Comparison of ENCODE assay signal across 10 mouse cellular contexts in the genomic region with DNA sequence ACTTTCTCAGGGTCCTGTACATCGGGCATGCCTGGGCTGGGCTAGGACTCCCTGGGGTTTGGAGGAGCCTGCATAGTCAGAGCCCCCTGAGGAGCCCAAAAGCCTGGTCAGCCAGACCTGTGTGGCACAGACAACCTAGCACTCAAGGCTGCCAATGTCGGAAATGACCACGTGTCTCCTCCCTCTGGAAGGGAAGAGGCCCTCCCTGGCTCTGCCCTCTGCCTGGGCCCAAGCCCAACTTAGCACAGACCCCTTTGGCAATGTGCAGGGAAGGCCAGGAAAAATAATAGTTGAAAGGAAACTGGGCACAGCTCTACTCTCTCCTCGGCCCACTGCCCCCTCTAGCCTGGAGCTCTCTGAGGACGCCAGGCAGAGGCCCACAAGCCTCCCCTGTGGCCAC. TPM values are rescaled to one million over a fixed set of nuclear protein-coding genes. Genes with fewer than 3 reads are reported as not detected.
A peak's percentile ranks its signal among the peaks of the same experiment; 100 is the strongest.
DNase-seq lines count a peak whose midpoint lies in the region; ATAC-seq and TF ChIP-seq lines count a peak whose summit lies in the region.
"Had no signal": no experiment of that assay in that cellular context is flagged by ENCODE, and none has a peak within 500 bp of the region (broad histone marks: within the 10 kb centered on the region; RNA-seq: fewer than 3 reads in every experiment).

No protein-coding gene starts in this region.

- intact Hi-C loops in heart, postnatal 25 days (cut with DNase I), result loop anchor here (2.0 kb wide), 1 partner anchor 24 kb away; the partner anchor contains the start of gene Soga1

- peak overlapping the region; percentile 81 for H3K27ac ChIP-seq in embryonic facial prominence, embryonic 13.5 days
- H3K27ac ChIP-seq in lung, postnatal 0 days (ENCODE audit: low read length), result peak overlapping the region; percentile 83

- TF ChIP-seq EP300 in lung, postnatal 0 days (IDR thresholded peaks at IDR 0.05), result no peak

- H3K36me3 ChIP-seq in megakaryocyte, embryonic 14.5 days (replicated peaks; ENCODE audit: low read length), result peaks cover 84% of the 10 kb centered on the region
- H3K36me3 ChIP-seq in embryonic facial prominence, embryonic 13.5 days, result peaks cover 78% of the 10 kb centered on the region
- H3K36me3 ChIP-seq in lung, postnatal 0 days (ENCODE audit: insufficient read depth, low read length), result no peaks in the 10 kb centered on the region

- peaks cover 1% of the 10 kb centered on the region for H3K27me3 ChIP-seq in megakaryocyte, embryonic 14.5 days (replicated peaks)
- no peaks in the 10 kb centered on the region for H3K27me3 ChIP-seq in embryonic facial prominence, embryonic 13.5 days
- no peaks in the 10 kb centered on the region for H3K27me3 ChIP-seq in lung, postnatal 0 days (replicated peaks; ENCODE audit: insufficient read depth, low read length)

- H3K9ac ChIP-seq in embryonic facial prominence, embryonic 13.5 days, result peak overlapping the region; percentile 44; the same call in 1 of the 2 replicates
- no peak overlapping the region for H3K9ac ChIP-seq in lung, postnatal 0 days (replicated peaks; ENCODE audit: low read depth)

- ATAC-seq in megakaryocyte, adult 5-6 weeks (ENCODE audit: poor library complexity, severe bottlenecking), result no peak
- ATAC-seq in embryonic facial prominence, embryonic 13.5 days (ENCODE audit: insufficient number of reproducible peaks, insufficient read depth, low FRiP score, low TSS enrichment, low read depth), result no peak
- peak; percentile 47 for ATAC-seq in lung, postnatal 0 days

- 67% methylated on average over 5 of the region's 5 CpGs for WGBS in embryonic facial prominence, embryonic 13.5 days
- 27% methylated on average over 5 of the region's 5 CpGs for WGBS in lung, postnatal 0 days

- DNase-seq in heart, adult 11 months, result peak; percentile 96
- no peak for DNase-seq in heart, postnatal 25 days (ENCODE audit: low spot score)
- peak; percentile 49 for DNase-seq in lung, postnatal 0 days (ENCODE audit: low spot score)
- no peak for DNase-seq in ovary, postnatal 14 days (ENCODE audit: low spot score)
- DNase-seq in gastrocnemius, postnatal 10 days, result no peak

- H3K4me1 ChIP-seq in megakaryocyte, embryonic 14.5 days, result peaks cover 50% of the 10 kb centered on the region
- peaks cover 47% of the 10 kb centered on the region for H3K4me1 ChIP-seq in embryonic facial prominence, embryonic 13.5 days
- peaks cover 10% of the 10 kb centered on the region for H3K4me1 ChIP-seq in lung, postnatal 0 days (ENCODE audit: insufficient read depth, low read depth, low read length)

- H3K4me2 ChIP-seq in embryonic facial prominence, embryonic 13.5 days, result no peak overlapping the region
- no peak overlapping the region for H3K4me2 ChIP-seq in lung, postnatal 0 days (replicated peaks; ENCODE audit: low read depth, low read length)

- H3K9me3 ChIP-seq in megakaryocyte, embryonic 14.5 days, result no peaks in the 10 kb centered on the region
- H3K9me3 ChIP-seq in embryonic facial prominence, embryonic 13.5 days, result no peaks in the 10 kb centered on the region
- H3K9me3 ChIP-seq in lung, postnatal 0 days (ENCODE audit: low read length), result no peaks in the 10 kb centered on the region

- peak overlapping the region; percentile 10 for H3K4me3 ChIP-seq in megakaryocyte, embryonic 14.5 days (replicated peaks)
- no peak overlapping the region for H3K4me3 ChIP-seq in embryonic facial prominence, embryonic 13.5 days
- no peak overlapping the region for H3K4me3 ChIP-seq in lung, postnatal 0 days (ENCODE audit: low read depth, low read length)
- H3K4me3 ChIP-seq: erythroblast, embryonic 14.5 days had no signal

- no peak for TF ChIP-seq CTCF in lung, postnatal 0 days (IDR thresholded peaks at IDR 0.05)

RNA-seq across cellular contexts. Expression of gene Soga1, which starts 24.2 kb away (rescaled TPM):
- total RNA-seq in heart, postnatal 25 days (2021), result 10 to 100 TPM; 11.9 to 14.1 TPM
- 3.8 and 5.8 TPM in 2 replicates for polyA plus RNA-seq in megakaryocyte, embryonic 14.5 days (2012; ENCODE audit: insufficient read depth, low replicate concordance)
- 1.1 and 1.3 TPM in 2 replicates for total RNA-seq in megakaryocyte, adult 5-6 weeks (2015)
- total RNA-seq in megakaryocyte, adult 5-6 weeks (2017), result 1.6 and 1.7 TPM in 2 replicates
- polyA plus RNA-seq in embryonic facial prominence, embryonic 13.5 days (2015; fragmentation: Nextera tagmentation; extraction: Ambion mirVana), result 4.6 and 7.1 TPM in 2 replicates
- polyA plus RNA-seq in lung, postnatal 0 days (2015; fragmentation: Nextera tagmentation; extraction: Ambion mirVana), result 2.5 and 3.1 TPM in 2 replicates
- 10 to 100 TPM; 15.4 to 20.3 TPM for total RNA-seq in gastrocnemius, postnatal 10 days (2021)

RNA-seq across cellular contexts. Expression of gene Tldc2, which starts 32.0 kb away (rescaled TPM):
- not detected for total RNA-seq in heart, postnatal 25 days (2021)
- not detected in 2 replicates for polyA plus RNA-seq in megakaryocyte, embryonic 14.5 days (2012; ENCODE audit: insufficient read depth, low replicate concordance)
- total RNA-seq in megakaryocyte, adult 5-6 weeks (2015), result not detected in 2 replicates
- not detected in 2 replicates for total RNA-seq in megakaryocyte, adult 5-6 weeks (2017)
- not detected in 2 replicates for polyA plus RNA-seq in embryonic facial prominence, embryonic 13.5 days (2015; fragmentation: Nextera tagmentation; extraction: Ambion mirVana)
- not detected in 2 replicates for polyA plus RNA-seq in lung, postnatal 0 days (2015; fragmentation: Nextera tagmentation; extraction: Ambion mirVana)
- total RNA-seq in gastrocnemius, postnatal 10 days (2021), result not detected
- total RNA-seq: liver, adult 2 months had no signal
- polyA plus RNA-seq: erythroblast, embryonic 14.5 days; liver, adult 2 months had no signal

RNA-seq across cellular contexts. Expression of gene Dsn1, which starts 47.9 kb away (rescaled TPM):
- total RNA-seq in heart, postnatal 25 days (2021), result 1 to 10 TPM; 1.5 to 2.1 TPM
- 0.73 TPM in 1 of 2 replicates, not detected in the other for polyA plus RNA-seq in megakaryocyte, embryonic 14.5 days (2012; ENCODE audit: insufficient read depth, low replicate concordance)
- total RNA-seq in megakaryocyte, adult 5-6 weeks (2015), result 13.3 and 14.6 TPM in 2 replicates
- 36.4 and 47.0 TPM in 2 replicates for total RNA-seq in megakaryocyte, adult 5-6 weeks (2017)
- 39.4 and 40.1 TPM in 2 replicates for polyA plus RNA-seq in embryonic facial prominence, embryonic 13.5 days (2015; fragmentation: Nextera tagmentation; extraction: Ambion mirVana)
- polyA plus RNA-seq in lung, postnatal 0 days (2015; fragmentation: Nextera tagmentation; extraction: Ambion mirVana), result 7.2 and 9.5 TPM in 2 replicates
- total RNA-seq in gastrocnemius, postnatal 10 days (2021), result 1 to 10 TPM; 5.3 to 6.0 TPM

Comparison
In these comparisons a context has a peak if more than half of its experiments do, and no peak if none do; other contexts are left out.
1. DNase-seq: peak in heart, adult 11 months (single experiment) and lung, postnatal 0 days (single experiment); none in heart, postnatal 25 days (single experiment), ovary, postnatal 14 days (single experiment) and gastrocnemius, postnatal 10 days (single experiment).
2. RNA of gene Soga1, which starts 24.2 kb away (total RNA-seq): 15.4 to 20.3 TPM in gastrocnemius, postnatal 10 days and 11.9 to 14.1 TPM in heart, postnatal 25 days; 1.1 to 1.7 TPM in megakaryocyte, adult 5-6 weeks; every median in the first group is over 4 times any median in the second.